Mouse (Mus musculus) adrenal gland, adult 2 months (tissue): Measurements from ENCODE around the gene Tas2r102. TPM values are rescaled to one million over a fixed set of nuclear protein-coding genes. Genes with fewer than 3 reads are reported as not detected.

Source experiments
- DNase-seq: peaks from one replicate; pipeline ENCODE4 v3.0.0; 2021
- long read RNA-seq: library from polyadenylated mRNA; stranded (forward); transcript quantifications from one replicate; pipeline ENCODE4 v2.0.0, GENCODE M21; 2021
- polyA plus RNA-seq: library from polyadenylated mRNA; depleted of rRNA; stranded (reverse); fragments of >200 nt; gene quantifications from 2 replicates; pipeline ENCODE4 v1.2.3, GENCODE M21; 2012; rRNA removed
- total RNA-seq, 2 experiments: library from RNA; stranded (reverse); gene quantifications; 2 replicates each; pipeline ENCODE4 v1.2.3; 2021

Gene Tas2r102
- not detected for total RNA-seq
- polyA plus RNA-seq = not detected in 2 replicates
- long read RNA-seq = 0 reads

DNA sequence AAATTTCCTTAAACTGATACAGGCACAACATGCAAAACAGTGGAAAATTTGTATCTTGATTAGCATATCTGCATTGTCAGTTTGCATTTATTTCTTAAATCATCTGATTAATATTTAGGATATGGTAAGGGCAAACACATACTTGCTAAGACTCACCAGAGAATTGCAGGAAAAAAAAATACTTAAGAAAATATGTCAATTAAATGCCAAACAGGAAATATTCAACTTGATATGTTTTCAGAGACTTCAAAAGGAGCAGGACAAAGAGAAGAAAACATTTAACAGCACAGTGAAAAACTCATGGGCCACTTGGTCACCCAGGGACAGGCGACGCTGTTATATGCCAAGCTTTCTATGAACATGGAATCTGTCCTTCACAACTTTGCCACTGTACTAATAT lies at the start of gene Tas2r102:
Gene Tas2r102 (plus strand): TSS at position 301 of the 400 bp plus-strand sequence.
- no peak for DNase-seq

DNA sequence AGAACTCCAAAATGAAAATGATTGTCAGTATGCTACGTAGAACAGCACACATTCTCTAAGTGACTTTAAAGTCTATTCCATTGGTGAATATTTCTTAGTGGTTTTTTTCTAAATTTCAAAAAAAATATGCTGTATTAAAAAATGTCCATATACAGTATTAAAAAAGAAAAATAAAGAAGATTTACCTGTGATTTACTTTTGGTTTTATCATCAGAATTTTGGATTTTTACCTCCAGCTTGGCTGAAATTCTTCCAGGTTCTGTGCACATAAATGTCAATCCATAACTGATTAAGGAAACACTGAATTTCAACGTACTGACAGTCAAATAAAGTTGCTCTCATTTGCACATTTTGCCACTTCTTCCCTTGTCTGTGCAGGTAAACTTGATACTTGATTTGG lies 24.0 kb upstream of the Tas2r102 start, which contains the start of gene Tas2r115:
Gene Tas2r115 (minus strand): TSS at position 101 of the 400 bp plus-strand sequence.
- no peak for DNase-seq

DNA sequence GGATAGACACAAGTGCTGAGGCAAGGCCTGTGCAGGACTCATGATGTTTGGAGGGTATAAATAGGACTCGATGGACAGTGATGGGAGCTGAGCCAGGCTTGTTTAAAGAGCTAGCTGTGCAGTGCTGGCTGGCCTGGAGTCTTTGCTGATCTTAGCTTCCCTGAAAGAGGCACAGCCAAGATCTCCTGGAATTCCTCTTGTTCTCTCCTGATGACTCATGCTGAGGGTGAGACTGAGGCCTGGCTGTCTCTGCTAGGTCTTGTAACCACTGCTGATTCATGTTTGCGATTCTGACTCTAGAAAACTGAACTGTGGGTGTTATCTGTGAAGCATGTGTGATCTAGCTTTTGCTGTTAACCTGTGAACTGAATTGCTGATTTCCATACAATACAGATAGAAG lies 11.7 kb upstream of the Tas2r102 start:
- peak; percentile 38 for DNase-seq

DNA sequence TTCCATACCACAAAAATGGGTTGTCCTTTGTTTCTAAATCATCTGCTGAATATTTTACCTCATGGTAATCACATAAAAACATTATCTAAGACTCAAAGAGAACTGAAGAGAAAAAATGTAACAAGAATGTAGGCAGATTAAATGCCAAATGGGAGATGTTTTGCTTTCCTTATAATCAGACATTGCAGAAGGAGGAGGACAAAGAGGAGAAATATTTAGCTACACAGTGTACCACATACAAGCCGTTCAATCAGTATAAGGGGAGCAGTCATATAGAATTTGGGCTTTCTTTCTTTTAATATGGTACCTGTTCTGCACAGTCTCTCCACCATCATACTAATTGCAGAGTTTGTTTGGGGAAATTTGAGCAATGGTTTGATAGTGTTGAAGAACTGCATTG lies 7.5 kb upstream of the Tas2r102 start, which contains the start of gene Tas2r124:
Gene Tas2r124 (plus strand): TSS at position 301 of the 400 bp plus-strand sequence.
- no peak for DNase-seq

DNA sequence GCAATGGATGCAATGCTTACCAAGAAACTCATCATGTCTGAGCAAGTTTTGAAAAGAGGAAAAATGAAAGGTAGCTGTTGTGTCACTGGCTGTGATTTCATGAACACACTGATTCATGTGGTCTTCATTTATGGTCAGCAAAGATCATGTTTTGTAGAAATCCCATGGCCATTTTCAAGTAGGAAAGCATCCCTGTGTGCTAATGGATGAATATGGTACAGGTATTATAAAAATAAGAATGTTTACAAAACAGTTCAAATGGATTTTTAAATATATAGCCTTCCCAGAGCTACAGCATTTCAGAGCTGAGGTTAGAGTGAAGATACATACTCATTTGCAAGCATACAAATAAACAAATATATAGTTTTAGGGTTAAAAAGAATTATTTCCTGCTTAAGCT lies 16.1 kb downstream of the Tas2r102 start, which contains the start of gene Tas2r136:
Gene Tas2r136 (minus strand): TSS at position 101 of the 400 bp plus-strand sequence.
- no peak for DNase-seq

DNA sequence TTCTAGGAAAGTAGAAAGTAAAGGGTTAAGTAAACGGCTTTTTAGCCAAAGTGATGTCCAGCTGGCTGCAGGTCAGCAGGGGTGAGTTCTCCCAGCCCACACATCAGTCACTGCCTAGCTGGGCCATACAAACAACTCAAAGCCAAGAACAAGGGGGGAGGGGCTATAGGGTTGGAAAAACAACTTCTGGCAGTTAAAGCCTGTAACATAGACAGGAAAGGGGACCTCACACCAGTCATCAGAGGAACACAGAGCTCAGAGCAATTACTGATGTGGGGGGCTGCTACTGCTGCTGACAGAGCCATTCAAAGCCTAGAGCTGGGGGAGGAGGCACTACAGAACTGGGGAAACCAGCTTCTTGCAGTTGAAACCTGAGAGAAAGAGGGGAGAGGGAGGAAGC lies 33.5 kb downstream of the Tas2r102 start:
- DNase-seq = no peak

DNA sequence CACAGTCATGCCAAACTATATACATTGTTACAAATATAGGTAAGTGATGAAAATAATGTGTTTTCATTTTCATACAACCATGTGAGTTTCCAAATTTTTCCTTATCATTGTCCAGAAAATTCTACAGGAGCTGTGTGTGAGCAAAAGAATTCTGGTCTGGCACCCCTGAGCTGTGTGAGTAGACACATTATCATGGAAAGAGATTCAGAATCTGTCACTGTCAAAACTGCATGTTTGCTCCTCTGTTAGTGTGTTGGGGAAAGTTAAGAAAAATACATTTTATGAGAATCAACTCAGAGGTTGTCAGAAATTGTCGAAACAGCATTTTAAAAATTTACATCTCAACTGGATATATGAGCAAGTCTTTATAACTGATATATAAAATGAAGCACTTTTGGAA lies 40.6 kb downstream of the Tas2r102 start, which contains the start of gene Tas2r117:
Gene Tas2r117 (plus strand): TSS at position 301 of the 400 bp plus-strand sequence.
- no peak for DNase-seq

Other genes starting within 250 kb of the Tas2r102 start
- gene Prh1, start 192.3 kb upstream of the Tas2r102 start, total RNA-seq = not detected
- not detected in 2 replicates for gene Prh1, start 192.3 kb upstream of the Tas2r102 start, polyA plus RNA-seq
- not detected for gene Prp2, start 166.2 kb upstream of the Tas2r102 start, total RNA-seq
- gene Prp2, start 166.2 kb upstream of the Tas2r102 start, polyA plus RNA-seq = not detected in 2 replicates
- gene A630073D07Rik, start 110.6 kb upstream of the Tas2r102 start, total RNA-seq = not detected
- gene A630073D07Rik, start 110.6 kb upstream of the Tas2r102 start, polyA plus RNA-seq = not detected in 2 replicates
- gene Tas2r120, start 105.2 kb upstream of the Tas2r102 start, total RNA-seq = not detected
- not detected in 2 replicates for gene Tas2r120, start 105.2 kb upstream of the Tas2r102 start, polyA plus RNA-seq
- not detected for gene Tas2r121, start 61.1 kb upstream of the Tas2r102 start, total RNA-seq
- gene Tas2r121, start 61.1 kb upstream of the Tas2r102 start, polyA plus RNA-seq = not detected in 2 replicates
- not detected for gene Tas2r122, start 50.2 kb upstream of the Tas2r102 start, total RNA-seq
- not detected in 2 replicates for gene Tas2r122, start 50.2 kb upstream of the Tas2r102 start, polyA plus RNA-seq
- not detected for gene Tas2r115, start 24.1 kb upstream of the Tas2r102 start, total RNA-seq
- not detected in 2 replicates for gene Tas2r115, start 24.1 kb upstream of the Tas2r102 start, polyA plus RNA-seq
- not detected for gene Tas2r124, start 7.4 kb upstream of the Tas2r102 start, total RNA-seq
- not detected in 2 replicates for gene Tas2r124, start 7.4 kb upstream of the Tas2r102 start, polyA plus RNA-seq
- gene Tas2r136, start 16.0 kb downstream of the Tas2r102 start, total RNA-seq = not detected
- not detected in 2 replicates for gene Tas2r136, start 16.0 kb downstream of the Tas2r102 start, polyA plus RNA-seq
- gene Tas2r117, start 40.7 kb downstream of the Tas2r102 start, total RNA-seq = not detected
- not detected in 2 replicates for gene Tas2r117, start 40.7 kb downstream of the Tas2r102 start, polyA plus RNA-seq
- gene Tas2r123, start 85.0 kb downstream of the Tas2r102 start, total RNA-seq = not detected
- not detected in 2 replicates for gene Tas2r123, start 85.0 kb downstream of the Tas2r102 start, polyA plus RNA-seq
- not detected for gene Tas2r116, start 93.3 kb downstream of the Tas2r102 start, total RNA-seq
- gene Tas2r116, start 93.3 kb downstream of the Tas2r102 start, polyA plus RNA-seq = not detected in 2 replicates
- gene Tas2r110, start 105.9 kb downstream of the Tas2r102 start, total RNA-seq = not detected
- gene Tas2r110, start 105.9 kb downstream of the Tas2r102 start, polyA plus RNA-seq = not detected in 2 replicates
- gene Tas2r113, start 130.9 kb downstream of the Tas2r102 start, total RNA-seq = not detected
- not detected in 2 replicates for gene Tas2r113, start 130.9 kb downstream of the Tas2r102 start, polyA plus RNA-seq
- not detected for gene Tas2r125, start 147.5 kb downstream of the Tas2r102 start, total RNA-seq
- not detected in 2 replicates for gene Tas2r125, start 147.5 kb downstream of the Tas2r102 start, polyA plus RNA-seq
- not detected for gene Tas2r129, start 189.0 kb downstream of the Tas2r102 start, total RNA-seq
- gene Tas2r129, start 189.0 kb downstream of the Tas2r102 start, polyA plus RNA-seq = not detected in 2 replicates
- not detected for gene Tas2r131, start 195.8 kb downstream of the Tas2r102 start, total RNA-seq
- not detected in 2 replicates for gene Tas2r131, start 195.8 kb downstream of the Tas2r102 start, polyA plus RNA-seq
- not detected for gene Tas2r109, start 218.8 kb downstream of the Tas2r102 start, total RNA-seq
- gene Tas2r109, start 218.8 kb downstream of the Tas2r102 start, polyA plus RNA-seq = not detected in 2 replicates